Mouse (Mus musculus): ENCODE results near the gene Mfap2. TPM values are rescaled to one million over a fixed set of nuclear protein-coding genes. Genes with fewer than 3 reads are reported as not detected.

The Mfap2 gene
- polyA plus RNA-seq, 1 experiment from 2014 or later, result 247 TPM

DNA sequence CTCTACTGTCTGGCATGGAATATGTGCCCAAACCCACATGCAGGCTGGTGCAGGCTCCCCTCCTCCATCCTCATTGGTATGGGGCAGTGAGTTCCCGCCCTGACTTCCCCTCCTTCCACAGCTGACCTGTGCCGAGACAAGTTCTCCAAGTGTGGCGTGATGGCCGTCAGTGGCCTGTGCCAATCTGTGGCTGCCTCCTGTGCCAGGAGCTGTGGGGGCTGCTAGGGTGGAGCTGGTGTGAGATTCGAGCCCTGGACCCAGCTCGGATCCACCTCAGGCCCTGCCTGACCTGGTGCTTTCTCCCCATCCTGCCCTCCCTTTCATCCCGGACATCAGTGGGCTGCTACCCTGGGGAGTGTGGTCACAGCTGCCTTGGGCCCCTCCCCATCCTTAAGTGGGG, 5.1 kb downstream of the Mfap2 start:
- ATAC-seq (ENCODE audit: low FRiP score, low TSS enrichment) (no peak), DNase-seq (ENCODE audit: low spot score) (no peak)
- H3K9ac ChIP-seq (ENCODE audit: low read length), result no peak overlapping the region
- no peak for TF ChIP-seq EP300 (optimal IDR thresholded peaks at IDR 0.05)
- no peak for TF ChIP-seq CTCF (IDR thresholded peaks at IDR 0.05; ENCODE audit: low read depth)
- no peak overlapping the region for H3K4me3 ChIP-seq (ENCODE audit: low read depth, low read length)
- H3K27ac ChIP-seq (replicated peaks), result no peak overlapping the region
- H3K4me2 ChIP-seq (replicated peaks; ENCODE audit: low read depth), result no peak overlapping the region
- no peaks in the 10 kb centered on the region for H3K27me3 ChIP-seq (ENCODE audit: control insufficient read depth, insufficient read depth, low read length)
- WGBS, result 73% methylated on average over 7 of the region's 7 CpGs
- H3K4me1 ChIP-seq (replicated peaks; ENCODE audit: control insufficient read depth, insufficient read depth), result peaks cover 5% of the 10 kb centered on the region; the same call in 1 of the 2 replicates
- H3K9me3 ChIP-seq (ENCODE audit: control insufficient read depth, low read length), result no peaks in the 10 kb centered on the region
- H3K36me3 ChIP-seq (ENCODE audit: control insufficient read depth, insufficient read depth, low read length), result peaks cover 2% of the 10 kb centered on the region; the same call in 1 of the 2 replicates

DNA sequence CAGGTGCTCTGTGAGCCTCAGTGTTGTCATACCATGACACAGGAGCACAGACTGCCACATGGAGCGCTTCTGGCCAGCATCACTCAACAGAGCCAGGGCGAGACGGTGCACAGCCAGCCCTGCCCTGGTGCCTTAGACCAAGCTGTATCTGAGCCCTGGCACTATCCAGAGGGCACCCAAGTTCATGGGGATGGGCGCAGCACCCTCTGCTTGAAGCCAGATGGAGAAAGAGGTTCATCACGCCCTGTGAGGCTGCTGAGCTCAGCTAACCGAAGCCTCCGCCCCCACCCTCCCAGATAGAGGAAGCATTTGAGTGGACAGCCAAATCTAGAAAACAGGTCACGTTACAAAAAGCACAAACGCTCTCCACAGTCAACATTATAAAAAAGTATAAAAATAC, 6.1 kb downstream of the Mfap2 start:
- WGBS, result 59% methylated on average over 9 of the region's 9 CpGs
- H3K4me2 ChIP-seq (replicated peaks; ENCODE audit: low read depth), result no peak overlapping the region
- no peaks in the 10 kb centered on the region for H3K27me3 ChIP-seq (ENCODE audit: control insufficient read depth, insufficient read depth, low read length)
- no peak overlapping the region for H3K4me3 ChIP-seq (ENCODE audit: low read depth, low read length)
- no peak overlapping the region for H3K27ac ChIP-seq (replicated peaks)
- no peak for TF ChIP-seq CTCF (IDR thresholded peaks at IDR 0.05; ENCODE audit: low read depth)
- no peaks in the 10 kb centered on the region for H3K9me3 ChIP-seq (ENCODE audit: control insufficient read depth, low read length)
- DNase-seq (ENCODE audit: low spot score) (no peak), ATAC-seq (ENCODE audit: low FRiP score, low TSS enrichment) (no peak)
- H3K4me1 ChIP-seq (replicated peaks; ENCODE audit: control insufficient read depth, insufficient read depth), result peaks cover 5% of the 10 kb centered on the region
- peaks cover 2% of the 10 kb centered on the region; the same call in 1 of the 2 replicates for H3K36me3 ChIP-seq (ENCODE audit: control insufficient read depth, insufficient read depth, low read length)
- no peak overlapping the region for H3K9ac ChIP-seq (ENCODE audit: low read length)

DNA sequence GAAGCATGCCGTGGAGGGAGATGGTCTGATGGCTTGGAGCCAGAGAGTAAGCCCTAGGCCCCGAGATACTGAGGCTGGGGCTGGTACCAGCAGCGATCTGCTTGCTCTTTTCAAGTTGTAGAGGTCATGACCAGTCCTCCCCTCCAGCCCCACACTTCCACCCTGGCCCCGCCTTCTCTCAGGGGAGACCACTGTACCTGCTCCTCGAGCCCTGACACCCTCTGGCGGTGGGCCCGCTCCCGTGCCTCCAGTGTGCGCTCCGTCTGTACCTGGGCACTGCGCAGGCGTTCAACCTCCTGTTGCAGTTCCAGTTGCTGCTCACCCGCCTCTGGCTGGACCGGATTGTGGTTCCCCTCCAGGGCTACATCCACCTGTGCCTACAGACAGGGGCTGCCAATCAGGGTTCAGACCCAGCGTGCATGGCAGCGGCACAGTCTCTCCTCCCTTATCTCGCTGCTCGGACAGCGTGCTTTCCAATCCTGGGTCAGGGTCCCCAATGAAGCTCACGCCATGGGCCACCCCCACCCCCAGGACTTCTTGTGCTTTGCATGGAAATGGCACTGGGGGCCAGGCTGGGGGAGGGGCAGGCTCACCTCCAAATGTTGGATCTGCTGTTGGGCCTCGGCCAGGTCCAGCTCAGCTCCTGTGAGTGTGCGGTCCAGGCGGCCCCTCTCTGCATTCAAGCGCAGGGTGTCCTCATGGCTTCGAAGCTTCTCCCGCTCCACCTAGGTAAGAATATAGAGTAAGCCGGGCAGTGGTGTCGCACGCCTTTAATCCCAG, 7.6 kb downstream of the Mfap2 start:
- TF ChIP-seq CTCF (IDR thresholded peaks at IDR 0.05; ENCODE audit: low read depth), result no peak
- no peak for TF ChIP-seq EP300 (optimal IDR thresholded peaks at IDR 0.05)

GRCm38 (mm10) chr4:141020220-141020619, 10.0 kb downstream of the Mfap2 start:
- Histone ChIP-seq H3K9me3 (ENCODE audit: control insufficient read depth, low read length) (no peaks in the 10 kb centered on the region), H3K4me3 (ENCODE audit: low read depth, low read length) (no peak overlapping the region), H3K4me1 (replicated peaks; ENCODE audit: control insufficient read depth, insufficient read depth) (peaks cover 6% of the 10 kb centered on the region), H3K27ac (replicated peaks) (peak overlapping the region; percentile 89), H3K36me3 (ENCODE audit: control insufficient read depth, insufficient read depth, low read length) (no peaks in the 10 kb centered on the region), H3K27me3 (ENCODE audit: control insufficient read depth, insufficient read depth, low read length) (no peaks in the 10 kb centered on the region), H3K9ac (ENCODE audit: low read length) (no peak overlapping the region), H3K4me2 (replicated peaks; ENCODE audit: low read depth) (no peak overlapping the region)
- ATAC-seq (ENCODE audit: low FRiP score, low TSS enrichment), result no peak
- 72% methylated on average over 17 of the region's 17 CpGs for WGBS
- no peak for DNase-seq (ENCODE audit: low spot score)
- TF ChIP-seq CTCF (IDR thresholded peaks at IDR 0.05; ENCODE audit: low read depth) (no peak), EP300 (optimal IDR thresholded peaks at IDR 0.05) (no peak)

More for the DNA sequence above, 7.6 kb downstream of the Mfap2 start:
- H3K9me3 ChIP-seq (ENCODE audit: control insufficient read depth, low read length), result no peaks in the 10 kb centered on the region
- no peak overlapping the region for H3K27ac ChIP-seq (replicated peaks)
- H3K9ac ChIP-seq (ENCODE audit: low read length), result no peak overlapping the region
- 80% methylated on average over 29 of the region's 29 CpGs for WGBS
- DNase-seq (ENCODE audit: low spot score), result no peak
- H3K27me3 ChIP-seq (ENCODE audit: control insufficient read depth, insufficient read depth, low read length), result no peaks in the 10 kb centered on the region
- H3K4me1 ChIP-seq (replicated peaks; ENCODE audit: control insufficient read depth, insufficient read depth), result peaks cover 3% of the 10 kb centered on the region
- no peak overlapping the region for H3K4me2 ChIP-seq (replicated peaks; ENCODE audit: low read depth)
- H3K4me3 ChIP-seq (ENCODE audit: low read depth, low read length), result no peak overlapping the region
- ATAC-seq (ENCODE audit: low FRiP score, low TSS enrichment), result no peak
- H3K36me3 ChIP-seq (ENCODE audit: control insufficient read depth, insufficient read depth, low read length), result peaks cover 2% of the 10 kb centered on the region; the same call in 1 of the 2 replicates

DNA sequence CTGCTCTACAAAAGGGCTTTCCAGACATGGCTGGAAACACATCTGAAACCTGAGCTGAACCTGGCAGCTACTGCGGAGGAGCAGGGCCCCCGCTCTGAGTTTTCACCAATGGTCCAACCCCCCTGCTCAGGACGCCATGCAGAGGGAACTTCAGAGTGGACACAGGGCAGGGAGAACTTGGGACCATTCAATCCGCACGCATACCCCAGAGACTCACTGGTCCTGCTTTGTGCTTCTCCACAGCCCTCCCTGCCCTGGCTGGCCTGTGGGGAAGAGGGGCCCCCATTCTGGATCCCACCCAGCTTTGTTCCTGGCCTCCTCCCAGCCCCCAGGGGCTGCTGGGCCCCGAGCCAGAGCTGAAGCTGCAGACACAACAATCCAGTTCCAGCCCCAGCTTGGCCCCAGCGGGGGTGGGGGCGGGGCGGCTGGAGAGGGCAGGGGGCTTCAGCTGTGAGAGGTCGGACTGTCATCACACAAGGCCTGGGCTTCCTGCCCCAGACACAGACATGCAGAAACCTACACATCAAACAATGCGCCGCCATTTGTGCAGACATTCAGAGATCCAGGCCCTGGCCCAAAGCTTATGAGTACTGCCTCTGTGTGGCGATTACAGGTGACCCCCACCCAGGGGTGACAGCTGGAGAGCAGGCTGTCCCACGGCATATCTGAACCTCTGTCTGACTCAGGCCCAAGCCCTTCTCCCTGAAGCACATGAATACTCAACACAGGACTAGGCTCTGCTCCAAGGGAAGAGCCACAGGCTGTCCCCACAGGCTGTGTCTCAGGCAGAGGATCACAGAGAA, 10.8 kb downstream of the Mfap2 start:
- 25% methylated on average over 14 of the region's 14 CpGs for WGBS
- peak; percentile 38; the same call in 1 of the 2 replicates for ATAC-seq (ENCODE audit: low FRiP score, low TSS enrichment)
- H3K27ac ChIP-seq (replicated peaks), result peak overlapping the region; percentile 89
- H3K4me1 ChIP-seq (replicated peaks; ENCODE audit: control insufficient read depth, insufficient read depth), result peaks cover 6% of the 10 kb centered on the region
- DNase-seq (ENCODE audit: low spot score), result peak; percentile 72
- H3K9ac ChIP-seq (ENCODE audit: low read length), result peak overlapping the region; percentile 23; the same call in 1 of the 2 replicates
- no peaks in the 10 kb centered on the region for H3K9me3 ChIP-seq (ENCODE audit: control insufficient read depth, low read length)
- H3K36me3 ChIP-seq (ENCODE audit: control insufficient read depth, insufficient read depth, low read length), result no peaks in the 10 kb centered on the region
- no peak for TF ChIP-seq EP300 (optimal IDR thresholded peaks at IDR 0.05)
- peak overlapping the region; percentile 34 for H3K4me2 ChIP-seq (replicated peaks; ENCODE audit: low read depth)
- no peak overlapping the region for H3K4me3 ChIP-seq (ENCODE audit: low read depth, low read length)
- no peaks in the 10 kb centered on the region for H3K27me3 ChIP-seq (ENCODE audit: control insufficient read depth, insufficient read depth, low read length)

- Histone ChIP-seq H3K4me1 (replicated peaks; ENCODE audit: control insufficient read depth, insufficient read depth) (peaks cover 6% of the 10 kb centered on the region), H3K27ac (replicated peaks) (peak overlapping the region; percentile 89), H3K4me2 (replicated peaks; ENCODE audit: low read depth) (no peak overlapping the region), H3K4me3 (ENCODE audit: low read depth, low read length) (no peak overlapping the region), H3K9ac (ENCODE audit: low read length) (peak overlapping the region; percentile 23; the same call in 1 of the 2 replicates), H3K9me3 (ENCODE audit: control insufficient read depth, low read length) (no peaks in the 10 kb centered on the region), H3K36me3 (ENCODE audit: control insufficient read depth, insufficient read depth, low read length) (no peaks in the 10 kb centered on the region), H3K27me3 (ENCODE audit: control insufficient read depth, insufficient read depth, low read length) (no peaks in the 10 kb centered on the region)
- TF ChIP-seq EP300 (optimal IDR thresholded peaks at IDR 0.05) (no peak), CTCF (IDR thresholded peaks at IDR 0.05; ENCODE audit: low read depth) (no peak; the same call in 1 of the 2 replicates)
- no peak for DNase-seq (ENCODE audit: low spot score)
- 51% methylated on average over 11 of the region's 11 CpGs for WGBS
- no peak for ATAC-seq (ENCODE audit: low FRiP score, low TSS enrichment)
These were observed 11.4 kb downstream of the Mfap2 start for GRCm38 (mm10) chr4:141021614-141021929.

All from stomach, postnatal 0 days (tissue).